Mouse (Mus musculus): ENCODE results near the gene Hhat. TPM values are rescaled to one million over a fixed set of nuclear protein-coding genes. Genes with fewer than 3 reads are reported as not detected.
A peak's percentile ranks its signal among the peaks of the same experiment; 100 is the strongest.

Hhat gene
- 7.2 and 9.5 TPM in 2 replicates for polyA plus RNA-seq (2014; fragmentation: Nextera tagmentation; extraction: Ambion mirVana)

- peak; percentile 77 for ATAC-seq (replicated peaks; ENCODE audit: insufficient number of reproducible peaks, low FRiP score, low TSS enrichment)
- under 1% methylated on average over 70 of the region's 70 CpGs for WGBS (ENCODE audit: insufficient replicate concordance)
- Histone ChIP-seq H3K27ac (ENCODE audit: low read depth, low read length) (peak within 1 kb of the TSS; percentile 89), H3K4me2 (peak within 1 kb of the TSS; percentile 90), H3K27me3 (ENCODE audit: control insufficient read depth, insufficient read depth, low read length) (no peaks in the 10 kb centered on the region), H3K9ac (ENCODE audit: low read depth, low read length) (peak within 1 kb of the TSS; percentile 91), H3K4me3 (ENCODE audit: low read depth, low read length) (peak within 1 kb of the TSS; percentile 67), H3K36me3 (ENCODE audit: control insufficient read depth, insufficient read depth, low read length) (no peaks in the 10 kb centered on the region), H3K9me3 (replicated peaks; ENCODE audit: control insufficient read depth, low read length) (no peaks in the 10 kb centered on the region), H3K4me1 (ENCODE audit: control insufficient read depth, insufficient read depth, low read length) (peaks cover 6% of the 10 kb centered on the region; the same call in 1 of the 2 replicates)
Observed at GRCm38 (mm10) chr1:192770495-192771331, at the start of gene Hhat. Gene Hhat, minus strand, starts transcription at chr1:192771223.

- H3K27ac ChIP-seq (ENCODE audit: low read depth, low read length), result no peak overlapping the region
- no peak overlapping the region for H3K4me2 ChIP-seq
- no peak overlapping the region for H3K9ac ChIP-seq (ENCODE audit: low read depth, low read length)
- ATAC-seq (replicated peaks; ENCODE audit: insufficient number of reproducible peaks, low FRiP score, low TSS enrichment), result no peak
- no peak overlapping the region for H3K4me3 ChIP-seq (ENCODE audit: low read depth, low read length)
- H3K27me3 ChIP-seq (ENCODE audit: control insufficient read depth, insufficient read depth, low read length), result peaks cover 2% of the 10 kb centered on the region; the same call in 1 of the 2 replicates
- H3K36me3 ChIP-seq (ENCODE audit: control insufficient read depth, insufficient read depth, low read length), result no peaks in the 10 kb centered on the region
- peaks cover 9% of the 10 kb centered on the region for H3K4me1 ChIP-seq (ENCODE audit: control insufficient read depth, insufficient read depth, low read length)
- WGBS (ENCODE audit: insufficient replicate concordance), result 83% methylated on average over 5 of the region's 5 CpGs
- no peaks in the 10 kb centered on the region for H3K9me3 ChIP-seq (replicated peaks; ENCODE audit: control insufficient read depth, low read length)
Observed at GRCm38 (mm10) chr1:192818334-192818733, 47.3 kb upstream of the Hhat start.

- H3K9ac ChIP-seq (ENCODE audit: low read depth, low read length), result no peak overlapping the region
- no peak for ATAC-seq (replicated peaks; ENCODE audit: insufficient number of reproducible peaks, low FRiP score, low TSS enrichment)
- no peaks in the 10 kb centered on the region for H3K9me3 ChIP-seq (replicated peaks; ENCODE audit: control insufficient read depth, low read length)
- no peak overlapping the region for H3K4me2 ChIP-seq
- H3K27me3 ChIP-seq (ENCODE audit: control insufficient read depth, insufficient read depth, low read length), result peaks cover 2% of the 10 kb centered on the region; the same call in 1 of the 2 replicates
- no peaks in the 10 kb centered on the region for H3K4me1 ChIP-seq (ENCODE audit: control insufficient read depth, insufficient read depth, low read length)
- H3K4me3 ChIP-seq (ENCODE audit: low read depth, low read length), result no peak overlapping the region
- no peaks in the 10 kb centered on the region for H3K36me3 ChIP-seq (ENCODE audit: control insufficient read depth, insufficient read depth, low read length)
- no peak overlapping the region for H3K27ac ChIP-seq (ENCODE audit: low read depth, low read length)
- WGBS (ENCODE audit: insufficient replicate concordance), result 49% methylated on average over 2 of the region's 2 CpGs
Observed at GRCm38 (mm10) chr1:192815789-192816188, 44.8 kb upstream of the Hhat start.

GRCm38 (mm10) chr1:192814700-192815099 lies 43.7 kb upstream of the Hhat start:
- no peak for ATAC-seq (replicated peaks; ENCODE audit: insufficient number of reproducible peaks, low FRiP score, low TSS enrichment)

GRCm38 (mm10) chr1:192812758-192813157 lies 41.7 kb upstream of the Hhat start:
- no peaks in the 10 kb centered on the region for H3K9me3 ChIP-seq (replicated peaks; ENCODE audit: control insufficient read depth, low read length)
- no peak overlapping the region for H3K27ac ChIP-seq (ENCODE audit: low read depth, low read length)
- ATAC-seq (replicated peaks; ENCODE audit: insufficient number of reproducible peaks, low FRiP score, low TSS enrichment), result no peak
- H3K4me3 ChIP-seq (ENCODE audit: low read depth, low read length), result no peak overlapping the region
- H3K4me2 ChIP-seq, result no peak overlapping the region
- H3K36me3 ChIP-seq (ENCODE audit: control insufficient read depth, insufficient read depth, low read length), result no peaks in the 10 kb centered on the region
- H3K4me1 ChIP-seq (ENCODE audit: control insufficient read depth, insufficient read depth, low read length), result no peaks in the 10 kb centered on the region
- H3K27me3 ChIP-seq (ENCODE audit: control insufficient read depth, insufficient read depth, low read length), result no peaks in the 10 kb centered on the region
- no peak overlapping the region for H3K9ac ChIP-seq (ENCODE audit: low read depth, low read length)
- WGBS (ENCODE audit: insufficient replicate concordance), result 84% methylated on average over 9 of the region's 9 CpGs

More at GRCm38 (mm10) chr1:192814700-192815099, 43.7 kb upstream of the Hhat start:
- H3K4me3 ChIP-seq (ENCODE audit: low read depth, low read length), result no peak overlapping the region
- H3K9ac ChIP-seq (ENCODE audit: low read depth, low read length), result no peak overlapping the region
- H3K4me2 ChIP-seq, result no peak overlapping the region
- no peaks in the 10 kb centered on the region for H3K36me3 ChIP-seq (ENCODE audit: control insufficient read depth, insufficient read depth, low read length)
- H3K9me3 ChIP-seq (replicated peaks; ENCODE audit: control insufficient read depth, low read length), result no peaks in the 10 kb centered on the region
- no peaks in the 10 kb centered on the region for H3K4me1 ChIP-seq (ENCODE audit: control insufficient read depth, insufficient read depth, low read length)
- no peak overlapping the region for H3K27ac ChIP-seq (ENCODE audit: low read depth, low read length)
- peaks cover 2% of the 10 kb centered on the region; the same call in 1 of the 2 replicates for H3K27me3 ChIP-seq (ENCODE audit: control insufficient read depth, insufficient read depth, low read length)
- WGBS (ENCODE audit: insufficient replicate concordance), result 42% methylated on average over 3 of the region's 3 CpGs

- H3K4me2 ChIP-seq, result no peak overlapping the region
- no peaks in the 10 kb centered on the region for H3K4me1 ChIP-seq (ENCODE audit: control insufficient read depth, insufficient read depth, low read length)
- H3K27me3 ChIP-seq (ENCODE audit: control insufficient read depth, insufficient read depth, low read length), result no peaks in the 10 kb centered on the region
- 72% methylated on average over 5 of the region's 5 CpGs for WGBS (ENCODE audit: insufficient replicate concordance)
- H3K27ac ChIP-seq (ENCODE audit: low read depth, low read length), result no peak overlapping the region
- no peak for ATAC-seq (replicated peaks; ENCODE audit: insufficient number of reproducible peaks, low FRiP score, low TSS enrichment)
- H3K9ac ChIP-seq (ENCODE audit: low read depth, low read length), result no peak overlapping the region
- no peak overlapping the region for H3K4me3 ChIP-seq (ENCODE audit: low read depth, low read length)
- no peaks in the 10 kb centered on the region for H3K9me3 ChIP-seq (replicated peaks; ENCODE audit: control insufficient read depth, low read length)
- H3K36me3 ChIP-seq (ENCODE audit: control insufficient read depth, insufficient read depth, low read length), result no peaks in the 10 kb centered on the region
Observed at GRCm38 (mm10) chr1:192812290-192812689, 41.3 kb upstream of the Hhat start.

GRCm38 (mm10) chr1:192806168-192807157 lies 35.4 kb upstream of the Hhat start:
- no peaks in the 10 kb centered on the region for H3K36me3 ChIP-seq (ENCODE audit: control insufficient read depth, insufficient read depth, low read length)
- 48% methylated on average over 9 of the region's 10 CpGs for WGBS (ENCODE audit: insufficient replicate concordance)
- H3K4me1 ChIP-seq (ENCODE audit: control insufficient read depth, insufficient read depth, low read length), result peaks cover 5% of the 10 kb centered on the region; the same call in 1 of the 2 replicates
- ATAC-seq (replicated peaks; ENCODE audit: insufficient number of reproducible peaks, low FRiP score, low TSS enrichment), result no peak; the same call in 1 of the 2 replicates
- H3K4me3 ChIP-seq (ENCODE audit: low read depth, low read length), result no peak overlapping the region
- H3K9me3 ChIP-seq (replicated peaks; ENCODE audit: control insufficient read depth, low read length), result no peaks in the 10 kb centered on the region
- H3K27me3 ChIP-seq (ENCODE audit: control insufficient read depth, insufficient read depth, low read length), result no peaks in the 10 kb centered on the region
- H3K27ac ChIP-seq (ENCODE audit: low read depth, low read length), result no peak overlapping the region
- H3K9ac ChIP-seq (ENCODE audit: low read depth, low read length), result no peak overlapping the region
- H3K4me2 ChIP-seq, result no peak overlapping the region

- 71% methylated on average over 8 of the region's 8 CpGs for WGBS (ENCODE audit: insufficient replicate concordance)
- no peak overlapping the region for H3K27ac ChIP-seq (ENCODE audit: low read depth, low read length)
- H3K4me1 ChIP-seq (ENCODE audit: control insufficient read depth, insufficient read depth, low read length), result peaks cover 21% of the 10 kb centered on the region
Observed at GRCm38 (mm10) chr1:192800338-192800737, 29.3 kb upstream of the Hhat start.

More at GRCm38 (mm10) chr1:192800338-192800737, 29.3 kb upstream of the Hhat start:
- Histone ChIP-seq H3K4me3 (ENCODE audit: low read depth, low read length) (no peak overlapping the region), H3K4me2 (no peak overlapping the region), H3K27me3 (ENCODE audit: control insufficient read depth, insufficient read depth, low read length) (no peaks in the 10 kb centered on the region), H3K9ac (ENCODE audit: low read depth, low read length) (no peak overlapping the region), H3K9me3 (replicated peaks; ENCODE audit: control insufficient read depth, low read length) (no peaks in the 10 kb centered on the region), H3K36me3 (ENCODE audit: control insufficient read depth, insufficient read depth, low read length) (no peaks in the 10 kb centered on the region)
- ATAC-seq (replicated peaks; ENCODE audit: insufficient number of reproducible peaks, low FRiP score, low TSS enrichment), result no peak

Data from heart, embryonic 11.5 days (tissue).